In the genomic region with DNA sequence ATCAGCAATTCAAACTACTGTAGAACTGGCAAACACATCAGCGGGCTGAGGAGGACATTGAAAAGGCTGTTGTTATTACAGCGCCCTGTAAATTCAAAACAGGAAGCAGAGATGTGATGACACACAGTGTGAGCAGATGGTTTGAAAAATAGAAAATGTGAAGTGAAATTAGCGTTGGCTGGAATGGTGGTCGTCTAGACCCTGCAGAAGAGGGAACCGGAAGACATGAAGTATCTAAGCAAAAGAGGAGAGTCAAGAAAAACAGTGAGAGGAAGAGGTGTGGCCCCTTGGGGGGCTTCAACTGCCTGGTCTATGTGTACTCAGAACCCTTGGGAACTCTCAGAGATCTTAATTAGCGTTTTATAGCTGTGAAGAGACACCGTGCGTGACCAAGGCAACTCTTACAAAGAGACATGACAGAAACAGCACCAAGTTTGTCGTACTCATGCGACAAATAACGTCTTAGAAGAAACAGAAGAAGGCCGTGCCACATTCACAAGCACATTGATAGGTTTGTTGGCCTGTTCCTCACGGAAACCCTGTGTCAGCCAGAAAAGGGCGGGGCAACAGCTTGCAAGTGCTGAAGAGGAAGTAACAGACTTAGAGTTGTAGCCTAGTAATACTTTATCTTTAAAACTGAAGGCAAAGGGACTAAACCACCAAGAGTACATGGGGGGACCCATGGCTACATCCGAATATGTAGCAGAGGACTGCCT, we compare ENCODE assay signal across 8 mouse cellular contexts.
DNase-seq lines count a peak whose midpoint lies in the region; ATAC-seq and TF ChIP-seq lines count a peak whose summit lies in the region.

No protein-coding gene starts in this region.

- WGBS in lung, adult 2 months = 55% methylated on average over 15 of the region's 15 CpGs
- WGBS in forebrain, embryonic 16.5 days = 81% methylated on average over 15 of the region's 15 CpGs

- peak; percentile 63; the same call in 1 of the 2 replicates for ATAC-seq in megakaryocyte-erythroid progenitor cell, adult 5-6 weeks (replicated peaks; ENCODE audit: low FRiP score, low TSS enrichment, poor library complexity, severe bottlenecking)
- ATAC-seq in erythroid progenitor cell, adult 5-6 weeks (replicated peaks; ENCODE audit: low FRiP score, poor library complexity, severe bottlenecking) = no peak
- no peak for ATAC-seq in forebrain, embryonic 16.5 days

- H3K9me3 ChIP-seq in forebrain, embryonic 16.5 days (ENCODE audit: control insufficient read depth, low read length) = no peaks in the 10 kb centered on the region

- no peaks in the 10 kb centered on the region for H3K4me1 ChIP-seq in lung, adult 2 months (ENCODE audit: control insufficient read depth, insufficient read depth, low read length)
- no peaks in the 10 kb centered on the region for H3K4me1 ChIP-seq in forebrain, embryonic 16.5 days (replicated peaks; ENCODE audit: control insufficient read depth, insufficient read depth, low read length)

- DNase-seq in lung, adult 18-20 months = peak; percentile 51 to 68
- DNase-seq in lung, adult 2 months = no peak
- peak; percentile 4 for DNase-seq in brain, embryonic 14.5 days (ENCODE audit: low read depth)
- peak; percentile 16 to 48 for DNase-seq in kidney, postnatal 25 days
- no peak for DNase-seq in neural tube, embryonic 10.5 days (ENCODE audit: extremely low spot score, low spot score)

- TF ChIP-seq CTCF in lung, adult 2 months (IDR thresholded peaks at IDR 0.05; ENCODE audit: insufficient read depth, low read length) = no peak
- no peak for TF ChIP-seq CTCF in brain, embryonic 14.5 days (IDR thresholded peaks at IDR 0.05; ENCODE audit: borderline replicate concordance, extremely low read depth, insufficient read depth, insufficient read length)

- no peak overlapping the region for H3K27ac ChIP-seq in forebrain, embryonic 16.5 days (ENCODE audit: low read length)

- H3K9ac ChIP-seq in forebrain, embryonic 16.5 days (replicated peaks; ENCODE audit: low read depth, low read length) = no peak overlapping the region

- no peaks in the 10 kb centered on the region for H3K27me3 ChIP-seq in forebrain, embryonic 16.5 days (replicated peaks; ENCODE audit: control insufficient read depth, insufficient read depth, low read length)

- H3K36me3 ChIP-seq in forebrain, embryonic 16.5 days (ENCODE audit: control insufficient read depth, insufficient read depth) = no peaks in the 10 kb centered on the region

- TF ChIP-seq POLR2A in lung, adult 2 months (IDR thresholded peaks at IDR 0.05; ENCODE audit: borderline replicate concordance, extremely low read depth, low read depth, low read length) = no peak
- TF ChIP-seq POLR2A in brain, embryonic 14.5 days (IDR thresholded peaks at IDR 0.05; ENCODE audit: borderline replicate concordance, extremely low read depth, insufficient read depth, insufficient read length, poor library complexity, severe bottlenecking) = no peak

- H3K4me2 ChIP-seq in forebrain, embryonic 16.5 days (ENCODE audit: low read length) = no peak overlapping the region

- no peak overlapping the region for H3K4me3 ChIP-seq in lung, adult 2 months (replicated peaks; ENCODE audit: extremely low read depth, low read depth, low read length)
- H3K4me3 ChIP-seq in forebrain, embryonic 16.5 days (replicated peaks; ENCODE audit: low read length) = no peak overlapping the region

Comparison
In these comparisons a context has a peak if more than half of its experiments do, and no peak if none do; other contexts are left out.
1. DNase-seq: peak in lung, adult 18-20 months (2 of 2), brain, embryonic 14.5 days (single experiment) and kidney, postnatal 25 days (2 of 2); none in lung, adult 2 months (single experiment) and neural tube, embryonic 10.5 days (single experiment).